Mouse (Mus musculus): Measurements from ENCODE around the gene Mast1. TPM values are rescaled to one million over a fixed set of nuclear protein-coding genes. Genes with fewer than 3 reads are reported as not detected.

Gene Mast1
- total and polyA plus RNA-seq, 2 experiments from 2014 or later = not detected

DNA sequence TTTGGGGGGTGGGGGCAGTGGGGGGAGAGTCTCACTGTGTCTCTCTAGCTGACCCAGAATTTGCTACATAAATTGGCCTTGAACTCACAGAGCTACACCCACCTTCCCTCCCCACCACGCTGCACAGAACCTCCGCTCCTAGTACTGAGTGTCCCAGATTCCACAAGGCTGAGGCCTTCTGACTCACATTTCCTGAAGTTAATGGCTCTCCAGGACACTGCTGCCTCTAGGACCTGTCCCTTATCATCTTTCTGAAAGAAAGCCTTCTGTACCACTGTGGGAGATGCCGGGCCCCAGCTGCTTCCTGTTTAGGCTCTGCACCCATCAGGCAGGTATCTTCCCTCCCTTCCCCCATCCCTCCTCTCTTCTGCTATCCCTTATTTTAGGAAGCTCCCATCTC, 29.4 kb upstream of the Mast1 start:
- TF ChIP-seq EP300 (IDR thresholded peaks at IDR 0.05; ENCODE audit: low read depth) (0 out of 2 replicates have a peak, but pooled peaks have one; percentile 15), CTCF (IDR thresholded peaks at IDR 0.05; ENCODE audit: low read depth) (no peak)
- H3K4me3 ChIP-seq (ENCODE audit: low read depth, low read length) = no peak overlapping the region
- ATAC-seq (ENCODE audit: insufficient read depth, low read depth) (peak; percentile 9; the same call in 1 of the 2 replicates), DNase-seq (ENCODE audit: low spot score) (peak; percentile 51)
- peaks cover 30% of the 10 kb centered on the region for H3K4me1 ChIP-seq (ENCODE audit: control insufficient read depth, insufficient read depth)
- peak overlapping the region; percentile 27; the same call in 1 of the 2 replicates for H3K4me2 ChIP-seq (ENCODE audit: low read depth, low read length)
- H3K9me3 ChIP-seq (replicated peaks; ENCODE audit: control insufficient read depth, low read length) = no peaks in the 10 kb centered on the region
- H3K36me3 ChIP-seq (replicated peaks; ENCODE audit: control insufficient read depth, insufficient read depth, low read length) = peaks cover 10% of the 10 kb centered on the region
- 33% methylated on average over 3 of the region's 3 CpGs for WGBS
- no peaks in the 10 kb centered on the region for H3K27me3 ChIP-seq (ENCODE audit: control insufficient read depth, insufficient read depth, low read length)
- H3K27ac ChIP-seq (ENCODE audit: low read depth) = peak overlapping the region; percentile 71
- H3K9ac ChIP-seq (replicated peaks; ENCODE audit: low read depth, low read length) = no peak overlapping the region

DNA sequence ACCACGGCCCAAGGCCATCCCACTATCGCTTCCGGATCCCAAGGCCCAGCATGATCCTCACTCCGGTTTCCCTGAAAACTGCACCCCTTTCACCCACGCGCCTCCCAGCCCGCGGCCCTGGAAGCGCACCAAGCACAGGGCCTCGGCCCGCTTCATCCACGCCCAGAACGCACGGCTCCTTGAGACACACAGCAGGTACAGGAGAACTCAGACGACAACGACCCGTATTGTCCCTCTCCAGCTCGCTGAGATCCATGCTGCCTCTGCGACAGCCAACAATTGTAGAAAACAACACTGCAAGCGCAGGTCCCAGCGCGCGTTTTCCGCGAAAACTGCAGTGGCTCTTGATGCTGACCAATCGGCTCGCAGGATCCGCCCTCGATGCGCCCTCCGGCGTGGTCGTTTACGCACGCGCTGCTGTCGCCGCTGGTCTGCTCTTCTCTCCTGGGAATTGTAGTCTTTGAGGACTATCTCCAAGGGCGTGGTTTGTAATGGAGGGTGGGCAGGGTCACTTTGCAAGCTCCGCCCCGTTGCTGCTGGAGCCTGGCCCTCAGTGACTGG, 28.7 kb upstream of the Mast1 start:
- H3K27ac ChIP-seq (ENCODE audit: low read depth) = peak overlapping the region; percentile 71
- TF ChIP-seq EP300 (IDR thresholded peaks at IDR 0.05; ENCODE audit: low read depth) (no peak), CTCF (IDR thresholded peaks at IDR 0.05; ENCODE audit: low read depth) (0 out of 2 replicates have a peak, but pooled peaks have one; percentile 8)
- H3K4me1 ChIP-seq (ENCODE audit: control insufficient read depth, insufficient read depth) = peaks cover 28% of the 10 kb centered on the region
- WGBS = under 1% methylated on average over 41 of the region's 41 CpGs
- peak overlapping the region; percentile 54 for H3K9ac ChIP-seq (replicated peaks; ENCODE audit: low read depth, low read length)
- H3K36me3 ChIP-seq (replicated peaks; ENCODE audit: control insufficient read depth, insufficient read depth, low read length) = 0 out of 2 replicates have a peak, but pooled peaks cover 3% of the 10 kb centered on the region
- H3K9me3 ChIP-seq (replicated peaks; ENCODE audit: control insufficient read depth, low read length) = no peaks in the 10 kb centered on the region
- H3K4me2 ChIP-seq (ENCODE audit: low read depth, low read length) = peak overlapping the region; percentile 92
- no peaks in the 10 kb centered on the region for H3K27me3 ChIP-seq (ENCODE audit: control insufficient read depth, insufficient read depth, low read length)
- peak overlapping the region; percentile 68 for H3K4me3 ChIP-seq (ENCODE audit: low read depth, low read length)
- DNase-seq (ENCODE audit: low spot score) = peak; percentile 98
- ATAC-seq (ENCODE audit: insufficient read depth, low read depth) = peak; percentile 90

DNA sequence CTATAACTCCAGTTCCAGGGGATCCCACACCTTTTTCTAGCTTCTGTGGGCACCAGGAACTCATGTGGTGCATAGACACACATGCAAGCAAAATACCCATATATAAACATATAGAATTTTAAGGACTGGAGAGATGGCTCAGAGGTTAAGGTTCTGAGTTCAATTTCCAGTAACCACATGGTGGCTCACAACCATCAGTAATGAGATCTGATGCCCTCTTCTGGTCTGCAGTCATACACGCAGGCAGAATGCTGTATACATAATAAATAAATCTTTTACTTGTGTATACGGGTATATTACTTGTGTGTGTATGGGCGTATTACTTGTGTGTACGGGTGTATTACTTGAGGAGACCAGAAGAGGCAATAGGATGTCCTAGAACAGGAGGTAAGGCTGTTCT, 26.8 kb upstream of the Mast1 start:
- ATAC-seq (ENCODE audit: insufficient read depth, low read depth) (no peak), DNase-seq (ENCODE audit: low spot score) (no peak)
- TF ChIP-seq CTCF (IDR thresholded peaks at IDR 0.05; ENCODE audit: low read depth) (no peak), EP300 (IDR thresholded peaks at IDR 0.05; ENCODE audit: low read depth) (no peak)
- no peaks in the 10 kb centered on the region for H3K27me3 ChIP-seq (ENCODE audit: control insufficient read depth, insufficient read depth, low read length)
- H3K4me3 ChIP-seq (ENCODE audit: low read depth, low read length) = no peak overlapping the region
- no peak overlapping the region for H3K27ac ChIP-seq (ENCODE audit: low read depth)
- H3K9ac ChIP-seq (replicated peaks; ENCODE audit: low read depth, low read length) = no peak overlapping the region
- H3K36me3 ChIP-seq (replicated peaks; ENCODE audit: control insufficient read depth, insufficient read depth, low read length) = 0 out of 2 replicates have a peak, but pooled peaks cover 3% of the 10 kb centered on the region
- WGBS = 85% methylated on average over 4 of the region's 4 CpGs
- H3K9me3 ChIP-seq (replicated peaks; ENCODE audit: control insufficient read depth, low read length) = no peaks in the 10 kb centered on the region
- no peak overlapping the region for H3K4me2 ChIP-seq (ENCODE audit: low read depth, low read length)
- peaks cover 21% of the 10 kb centered on the region for H3K4me1 ChIP-seq (ENCODE audit: control insufficient read depth, insufficient read depth)

DNA sequence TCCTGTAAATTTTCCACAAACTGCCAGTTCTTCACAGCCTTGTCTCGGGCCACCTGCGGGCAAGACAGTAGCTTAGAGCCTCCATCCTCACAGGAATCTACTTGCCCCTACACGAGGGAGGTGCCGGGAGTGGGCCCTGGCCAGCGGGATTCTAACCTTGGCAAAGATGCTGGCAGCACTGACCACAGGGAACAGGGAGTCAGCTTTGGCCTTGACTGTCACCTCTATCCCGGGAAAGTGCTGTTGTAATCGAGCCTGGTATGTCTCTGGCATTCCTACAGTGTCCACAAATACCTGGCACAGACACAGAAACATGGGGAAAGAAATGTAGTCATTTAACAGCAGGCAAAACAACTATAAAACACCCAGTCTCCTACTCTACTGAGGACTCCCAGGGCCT, 22.7 kb upstream of the Mast1 start:
- Histone ChIP-seq H3K9ac (replicated peaks; ENCODE audit: low read depth, low read length) (no peak overlapping the region), H3K4me1 (ENCODE audit: control insufficient read depth, insufficient read depth) (no peaks in the 10 kb centered on the region), H3K27ac (ENCODE audit: low read depth) (peak overlapping the region; percentile 76), H3K27me3 (ENCODE audit: control insufficient read depth, insufficient read depth, low read length) (no peaks in the 10 kb centered on the region), H3K4me3 (ENCODE audit: low read depth, low read length) (no peak overlapping the region), H3K4me2 (ENCODE audit: low read depth, low read length) (no peak overlapping the region), H3K9me3 (replicated peaks; ENCODE audit: control insufficient read depth, low read length) (no peaks in the 10 kb centered on the region), H3K36me3 (replicated peaks; ENCODE audit: control insufficient read depth, insufficient read depth, low read length) (peaks cover 16% of the 10 kb centered on the region; the same call in 1 of the 2 replicates)
- no peak for TF ChIP-seq CTCF (IDR thresholded peaks at IDR 0.05; ENCODE audit: low read depth)
- no peak for TF ChIP-seq EP300 (IDR thresholded peaks at IDR 0.05; ENCODE audit: low read depth)
- DNase-seq (ENCODE audit: low spot score) (peak; percentile 44), ATAC-seq (ENCODE audit: insufficient read depth, low read depth) (peak; percentile 84)
- WGBS = 56% methylated on average over 7 of the region's 7 CpGs

DNA sequence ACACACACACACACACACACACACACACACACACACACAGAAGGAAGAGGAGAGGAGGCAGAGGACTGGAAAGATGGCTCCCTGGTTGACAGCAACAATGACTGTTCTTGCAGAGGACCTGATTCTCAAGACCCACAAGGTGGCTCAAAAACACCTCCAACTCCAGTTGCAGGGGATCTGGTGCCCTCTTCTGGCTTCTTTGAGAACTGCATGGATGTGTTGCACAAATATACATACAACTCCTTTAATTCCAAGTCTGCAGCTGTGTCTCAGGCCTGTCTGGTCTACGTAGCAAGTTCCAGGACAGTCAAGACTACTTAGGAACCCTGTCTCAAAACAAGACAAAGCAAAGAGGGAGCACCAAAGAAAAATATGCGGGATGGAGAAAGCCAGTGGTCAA, 19.6 kb upstream of the Mast1 start:
- Histone ChIP-seq H3K4me2 (ENCODE audit: low read depth, low read length) (no peak overlapping the region), H3K9ac (replicated peaks; ENCODE audit: low read depth, low read length) (no peak overlapping the region), H3K4me1 (ENCODE audit: control insufficient read depth, insufficient read depth) (no peaks in the 10 kb centered on the region), H3K36me3 (replicated peaks; ENCODE audit: control insufficient read depth, insufficient read depth, low read length) (peaks cover 13% of the 10 kb centered on the region; the same call in 1 of the 2 replicates), H3K27ac (ENCODE audit: low read depth) (no peak overlapping the region), H3K9me3 (replicated peaks; ENCODE audit: control insufficient read depth, low read length) (no peaks in the 10 kb centered on the region), H3K27me3 (ENCODE audit: control insufficient read depth, insufficient read depth, low read length) (0 out of 2 replicates have a peak, but pooled peaks cover 6% of the 10 kb centered on the region), H3K4me3 (ENCODE audit: low read depth, low read length) (no peak overlapping the region)
- DNase-seq (ENCODE audit: low spot score) (peak; percentile 43), ATAC-seq (ENCODE audit: insufficient read depth, low read depth) (no peak)
- WGBS = 57% methylated on average over 2 of the region's 2 CpGs
- TF ChIP-seq EP300 (IDR thresholded peaks at IDR 0.05; ENCODE audit: low read depth) (no peak), CTCF (IDR thresholded peaks at IDR 0.05; ENCODE audit: low read depth) (peak; percentile 74)
